Mouse (Mus musculus): ENCODE measurements around the gene Snapc1.

The Snapc1 gene

DNA sequence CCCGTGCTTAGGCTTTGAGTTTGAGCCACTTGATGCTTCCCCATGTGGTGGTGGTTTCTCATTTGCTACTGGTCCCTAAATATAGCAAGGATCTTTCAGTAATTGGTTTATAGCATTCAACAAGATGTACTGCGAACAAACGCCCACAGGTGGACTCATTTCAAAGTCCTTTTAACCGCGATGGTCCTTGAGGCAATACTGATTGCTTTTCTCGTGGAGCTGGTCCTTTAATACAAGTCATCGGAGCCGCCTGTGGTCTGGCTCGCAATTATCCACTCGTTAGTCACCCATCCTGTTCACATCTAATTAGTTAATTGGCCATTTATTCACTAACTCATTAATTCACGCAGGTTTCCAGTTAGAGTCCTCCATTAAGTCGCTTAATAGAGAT lies 32.6 kb downstream of the Snapc1 start:
- DNase-seq, result no peak

DNA sequence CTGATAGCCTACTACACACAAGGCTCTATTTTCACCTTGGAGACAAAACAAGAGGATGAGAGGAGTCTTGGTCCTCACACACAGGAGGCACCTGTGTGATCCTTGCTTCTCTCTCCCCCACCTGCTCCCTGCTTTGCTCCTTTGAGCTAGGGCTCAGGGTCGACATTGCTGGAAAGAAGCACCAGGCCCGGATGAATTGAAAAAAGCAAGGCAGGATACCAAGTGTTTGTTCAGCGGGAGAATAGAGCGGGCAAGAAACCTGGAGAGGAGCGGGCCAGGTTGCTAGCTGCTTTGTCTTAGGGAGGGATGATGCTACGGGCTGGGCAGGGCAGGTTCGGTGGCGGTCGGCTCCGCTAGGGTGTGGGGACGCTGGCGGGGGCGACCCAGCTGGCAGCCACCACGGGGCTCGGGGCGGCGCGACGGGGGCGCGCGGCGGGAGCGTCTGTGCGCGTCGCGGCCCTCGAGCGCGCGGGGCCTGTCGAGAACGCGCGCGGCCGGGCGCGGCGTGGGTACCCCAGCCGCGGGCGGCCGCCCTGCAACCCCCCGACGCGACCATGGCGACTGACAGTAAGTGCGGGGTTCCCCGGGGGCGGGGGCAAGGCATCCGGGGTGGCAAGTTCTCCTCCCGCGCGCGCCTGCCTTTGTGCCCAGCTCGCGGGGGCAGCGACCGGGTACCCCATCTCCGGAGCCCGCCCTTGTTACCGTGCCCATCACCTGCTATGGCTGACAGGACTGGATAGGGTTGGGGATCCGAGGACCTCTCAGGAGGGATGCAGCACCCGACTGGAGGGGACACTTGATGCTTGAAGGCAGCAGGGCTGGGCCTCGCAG lies 33.2 kb downstream of the Snapc1 start, which contains the start of gene Syt16:
Gene Syt16, plus strand, starts transcription at position 365 of the 831 bp plus-strand sequence.
- peak; percentile 48 to 61 for DNase-seq

DNA sequence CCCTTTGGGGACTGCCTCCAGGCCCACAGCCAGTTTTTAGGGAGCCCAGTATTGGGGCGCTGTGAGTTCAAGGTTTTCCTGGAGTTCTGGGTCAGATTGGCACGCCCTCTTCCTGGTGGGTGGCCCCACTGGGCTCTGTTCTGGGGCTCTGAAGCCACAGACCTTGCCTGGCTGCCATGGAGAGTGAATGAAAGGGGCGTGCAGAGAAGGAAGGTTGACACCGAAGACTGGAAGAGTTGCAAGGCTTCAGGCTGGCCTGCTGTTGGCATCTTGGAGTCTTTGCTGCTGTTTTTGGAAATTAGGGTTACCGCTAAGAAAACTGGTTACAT lies 33.8 kb downstream of the Snapc1 start:
- no peak for DNase-seq

DNA sequence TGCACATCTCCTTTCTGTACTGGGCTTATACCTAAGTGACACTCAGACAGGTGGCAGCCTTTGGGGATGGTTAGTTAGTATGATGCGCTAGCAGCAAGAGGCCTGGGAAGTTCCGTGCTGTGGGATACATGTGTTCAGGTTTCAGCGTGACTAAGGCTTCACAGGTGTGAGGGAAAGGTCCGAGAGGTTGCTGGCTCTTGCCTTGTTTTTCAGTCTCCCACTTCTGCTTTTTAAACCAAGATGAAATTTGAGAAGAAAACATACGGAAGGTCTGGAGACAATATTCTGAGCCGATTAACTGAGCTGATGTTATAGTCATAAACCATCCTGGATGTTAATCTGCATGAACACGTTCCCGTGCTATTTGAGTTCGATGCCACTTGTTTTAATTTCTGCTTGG lies 38.2 kb downstream of the Snapc1 start:
- DNase-seq, result no peak

DNA sequence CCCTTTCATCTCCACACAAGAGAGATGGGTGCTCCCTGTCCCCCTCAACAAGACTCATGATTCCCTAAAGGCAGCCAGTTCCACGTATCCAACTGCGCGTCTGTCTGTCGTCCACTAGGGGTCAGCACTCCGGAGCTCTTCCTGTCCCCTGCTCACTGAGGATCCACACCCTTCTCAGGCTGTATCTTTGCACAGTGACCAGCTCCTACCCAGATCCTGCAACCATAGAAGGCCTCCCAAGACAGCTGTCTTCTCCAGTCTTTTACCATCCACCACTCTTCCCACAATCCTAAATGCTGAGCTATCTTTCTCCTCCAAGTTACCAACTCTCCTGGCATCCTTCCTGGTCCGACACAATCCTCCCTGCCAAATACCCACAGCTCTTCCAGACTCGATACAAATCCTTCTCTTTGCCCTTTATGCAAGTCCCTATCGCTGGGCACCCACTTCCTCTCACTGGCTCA lies 45.2 kb downstream of the Snapc1 start:
- peak; percentile 62 to 66 for DNase-seq

DNA sequence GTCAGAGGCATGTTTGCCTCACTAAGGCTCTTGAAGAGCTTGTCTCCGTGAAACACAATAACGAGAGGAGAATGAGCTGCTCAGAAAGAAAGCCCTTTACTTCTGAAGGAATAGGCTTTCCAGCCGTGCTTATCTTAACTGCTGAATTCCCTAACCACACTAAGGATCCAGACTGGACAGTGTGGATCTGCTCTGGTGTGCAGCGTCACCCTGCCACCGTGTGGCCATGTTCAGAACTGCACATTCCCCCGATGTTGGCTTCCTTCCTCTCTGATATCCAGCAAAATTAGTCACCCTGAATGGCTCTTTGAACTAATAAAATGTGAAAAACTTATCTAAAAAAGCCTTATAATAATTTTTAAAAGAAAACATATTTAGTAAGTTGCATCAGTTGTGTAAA lies 49.5 kb downstream of the Snapc1 start:
- peak; percentile 90 to 92 for DNase-seq

DNA sequence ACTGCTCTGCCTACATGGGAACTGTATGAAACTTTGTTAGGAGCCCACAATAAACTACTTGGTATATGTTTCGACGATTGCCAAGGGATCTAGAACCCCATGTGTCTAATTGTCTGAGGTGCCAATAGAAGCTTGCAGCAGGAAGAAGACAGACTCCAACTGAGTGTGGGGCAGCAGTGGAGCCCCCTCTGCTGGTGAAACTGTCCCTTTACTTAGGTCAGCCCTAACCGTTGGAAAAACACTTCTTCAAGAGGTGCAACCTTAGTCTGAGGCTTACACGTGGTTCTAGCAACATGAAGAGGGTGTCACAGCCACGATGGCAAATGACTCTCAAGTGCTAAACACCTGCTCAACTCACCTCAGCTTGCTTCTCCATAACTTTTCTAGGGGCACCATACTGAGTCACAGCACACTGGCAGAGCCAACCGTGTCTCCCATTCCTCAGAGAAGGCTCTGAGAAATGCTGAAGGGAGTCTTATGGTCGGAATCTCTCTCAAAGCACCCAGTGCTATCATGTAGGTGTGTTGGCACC lies 50.5 kb downstream of the Snapc1 start:
- DNase-seq, result peak; percentile 26 to 65

DNA sequence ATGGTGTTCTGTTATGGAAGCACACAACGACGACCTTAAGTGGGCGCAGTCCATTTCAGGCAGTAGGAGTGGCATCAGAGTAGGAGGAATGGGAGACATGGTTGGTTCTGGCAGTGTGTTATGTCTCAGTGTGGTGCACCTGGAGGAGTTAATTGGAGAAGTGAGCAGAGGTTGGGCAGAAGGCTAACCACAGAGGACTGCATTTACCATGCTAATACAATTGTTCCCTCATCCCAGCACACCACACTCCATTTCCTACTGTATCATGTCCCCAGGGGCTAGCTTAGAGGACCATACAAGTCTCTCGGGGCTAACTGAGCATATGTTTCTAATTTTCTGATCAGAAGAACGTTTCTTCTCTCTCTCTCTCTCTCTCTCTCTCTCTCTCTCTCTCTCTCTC lies 51.2 kb downstream of the Snapc1 start:
- no peak for DNase-seq

DNA sequence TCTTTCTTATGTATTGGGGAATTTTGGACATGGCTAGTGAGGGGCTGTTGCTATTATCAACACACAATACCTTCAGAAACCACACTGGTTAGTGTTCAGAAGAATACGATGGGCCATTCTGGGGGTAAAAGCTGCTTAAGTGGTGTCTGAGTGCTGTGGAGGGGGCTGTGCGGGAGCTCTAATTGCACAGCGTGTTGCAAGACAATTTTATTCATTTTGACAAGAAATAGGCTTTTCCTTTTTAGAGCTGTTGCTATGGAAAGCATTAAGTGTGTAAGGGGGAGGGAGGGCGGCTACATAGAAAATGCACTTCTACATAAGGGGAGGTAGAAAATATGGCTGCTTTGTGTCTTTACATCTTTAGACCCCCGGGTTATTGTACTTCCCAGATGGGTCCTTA lies 59.0 kb downstream of the Snapc1 start:
- DNase-seq, result no peak

DNA sequence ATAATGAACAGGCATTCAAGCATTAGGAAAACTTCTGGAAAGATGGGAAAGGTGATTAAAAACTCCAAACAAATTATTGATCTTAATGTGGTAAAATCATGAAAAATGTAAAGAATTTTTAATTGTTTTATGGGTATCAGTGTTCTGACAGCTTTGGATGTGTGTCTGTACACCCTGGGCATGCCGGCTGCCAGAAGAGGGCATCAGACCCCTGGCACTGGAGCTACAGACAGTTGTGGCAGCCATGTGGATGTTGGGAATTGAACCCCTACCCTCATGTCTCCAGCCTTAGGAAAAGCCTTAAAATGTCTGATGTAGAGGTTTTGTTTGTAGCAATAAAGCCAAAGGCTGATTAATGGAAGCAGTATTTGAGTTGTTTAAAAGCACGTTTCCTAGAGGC lies 60.6 kb downstream of the Snapc1 start:
- DNase-seq, result no peak
